ENCODE assay signal across 8 mouse cellular contexts in the genomic region with DNA sequence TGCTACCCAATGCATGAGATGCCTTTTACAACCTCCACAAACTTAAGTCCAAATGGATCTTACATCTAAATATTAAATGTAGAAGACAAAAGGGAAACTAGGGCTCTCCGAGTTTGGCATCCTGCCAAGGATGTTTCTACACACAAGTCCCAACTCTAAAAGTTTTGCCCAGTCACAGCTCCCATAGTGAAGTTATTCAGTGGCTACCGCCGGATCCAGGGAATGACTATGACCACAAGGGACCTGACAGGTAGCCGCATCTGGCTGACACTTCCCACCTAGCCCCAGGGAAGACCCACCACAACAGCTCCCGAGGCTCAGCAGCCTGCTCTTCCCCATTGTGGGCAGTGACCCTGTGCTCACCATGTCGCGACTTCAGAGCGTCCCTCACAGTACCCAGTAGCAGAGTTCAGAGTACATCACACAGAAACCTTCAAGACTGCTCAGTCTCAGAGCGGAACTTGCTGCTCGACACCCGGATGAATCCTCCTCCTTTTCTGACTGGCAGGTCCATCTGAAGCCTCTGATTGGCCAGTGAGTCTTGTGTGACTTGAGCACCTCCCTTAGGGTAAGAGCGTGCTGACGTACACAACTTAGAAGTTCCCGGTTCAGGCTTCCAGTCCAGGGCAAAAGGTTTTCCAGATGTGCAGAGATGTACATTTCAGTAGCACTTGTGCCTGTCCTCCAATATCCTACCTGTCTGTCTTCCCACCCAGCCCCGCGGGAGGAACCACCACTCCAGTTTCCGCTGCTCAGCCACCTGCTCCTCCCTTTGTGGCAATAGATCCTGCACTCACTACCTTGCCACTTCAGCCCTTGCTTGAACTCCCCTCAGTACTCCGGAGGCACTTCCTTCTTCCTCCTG. TPM values are rescaled to one million over a fixed set of nuclear protein-coding genes. Genes with fewer than 3 reads are reported as not detected.
DNase-seq lines count a peak whose midpoint lies in the region; ATAC-seq lines count a peak whose summit lies in the region.

A gene (minus strand): TSS at position 499 of the 865 bp plus-strand sequence.

- 0 out of 2 replicates have a peak within 1 kb of the TSS, but pooled peaks have one; percentile 45 for H3K27ac ChIP-seq in hindbrain, embryonic 14.5 days

- peaks cover 14% of the 10 kb centered on the region for H3K4me1 ChIP-seq in hindbrain, embryonic 14.5 days (replicated peaks; ENCODE audit: control insufficient read depth, insufficient read depth, low read length)

- DNase-seq in R1 (ENCODE audit: low read depth, low spot score) = peak; percentile 97
- peak; percentile 80 to 82 for DNase-seq in cerebellum, postnatal 25 days
- peak; percentile 55 to 70 for DNase-seq in frontal cortex, postnatal 25 days (ENCODE audit: low spot score in 2 of 2)
- peak; percentile 83 for DNase-seq in hindbrain, embryonic 14.5 days (ENCODE audit: low spot score)
- DNase-seq in layer of hippocampus, postnatal 36 days = peak; percentile 78 to 80
- peak; percentile 96 for DNase-seq in lung, postnatal 36 days
- peak; percentile 94 for DNase-seq in retina, postnatal 1 day
- peak; percentile 66 to 82 for DNase-seq in urinary bladder, adult 18-20 months (ENCODE audit: low spot score in 2 of 2)

- WGBS in hindbrain, embryonic 14.5 days = 2% methylated on average over 18 of the region's 18 CpGs

- no peaks in the 10 kb centered on the region for H3K27me3 ChIP-seq in hindbrain, embryonic 14.5 days (ENCODE audit: control insufficient read depth, insufficient read depth, low read length)

- H3K4me3 ChIP-seq in hindbrain, embryonic 14.5 days (replicated peaks; ENCODE audit: low read length) = peak within 1 kb of the TSS; percentile 77

- no peaks in the 10 kb centered on the region for H3K36me3 ChIP-seq in hindbrain, embryonic 14.5 days (replicated peaks; ENCODE audit: control insufficient read depth, insufficient read depth)

- peak within 1 kb of the TSS; percentile 76 for H3K9ac ChIP-seq in hindbrain, embryonic 14.5 days

- no peaks in the 10 kb centered on the region for H3K9me3 ChIP-seq in hindbrain, embryonic 14.5 days (ENCODE audit: control insufficient read depth, low read length)

- H3K4me2 ChIP-seq in hindbrain, embryonic 14.5 days (replicated peaks) = peak within 1 kb of the TSS; percentile 69

- ATAC-seq in hindbrain, embryonic 14.5 days (ENCODE audit: low FRiP score) = peak; percentile 100

RNA-seq across cellular contexts. Expression of the gene that starts here (rescaled TPM):
- polyA plus RNA-seq in hindbrain, embryonic 14.5 days (2014; fragmentation: Nextera tagmentation; extraction: Ambion mirVana) = 45.0 and 45.3 TPM in 2 replicates
- total RNA-seq in layer of hippocampus, postnatal 36 days (2021) = 10 to 100 TPM; 54.5 to 58.5 TPM

Comparison
In these comparisons a context has a peak if more than half of its experiments do, and no peak if none do; other contexts are left out.
1. Peak in every context shown above with its lines: DNase-seq, ATAC-seq, H3K4me3 ChIP-seq and H3K27ac ChIP-seq.